Mouse (Mus musculus) heart, adult 2 months (tissue): ENCODE measurements around the gene Rassf5. TPM values are rescaled to one million over a fixed set of nuclear protein-coding genes. Genes with fewer than 3 reads are reported as not detected.

ENCODE experiments used
- DNase-seq, 2 experiments: peaks; one replicate each; pipeline ENCODE4 v3.0.0; 2021
- H3K27ac ChIP-seq: fragments of 200-600 bp; 2 replicates; pipeline ENCODE4 v1.8.1; 2022
- H3K27me3 ChIP-seq: fragments of 200-500 bp; 2 replicates; pipeline ENCODE4 v1.6.1; 2012; ENCODE audit warnings: mild to moderate bottlenecking, low read length, inconsistent platforms, mixed read lengths; ENCODE audit not compliant: control insufficient read depth, insufficient read depth
- H3K36me3 ChIP-seq: fragments of 200-500 bp; 2 replicates; pipeline ENCODE4 v1.6.1; 2012; ENCODE audit warnings: low read length, inconsistent platforms; ENCODE audit not compliant: control insufficient read depth, insufficient read depth
- H3K4me1 ChIP-seq: fragments of 200-500 bp; 2 replicates; pipeline ENCODE4 v1.6.1; 2011; ENCODE audit warnings: low read length; ENCODE audit not compliant: control insufficient read depth, insufficient read depth
- H3K4me3 ChIP-seq: fragments of 200-600 bp; 2 replicates; pipeline ENCODE4 v1.8.1; 2022
- H3K79me2 ChIP-seq: fragments of 200-500 bp; replicated peaks from 2 replicates; pipeline ENCODE4 v1.6.1; 2012; ENCODE audit warnings: mild to moderate bottlenecking, inconsistent platforms, low read length, moderate library complexity, mixed read lengths; ENCODE audit not compliant: control insufficient read depth, insufficient read depth
- H3K9ac ChIP-seq: fragments of 200-500 bp; 2 replicates; pipeline ENCODE4 v1.6.1; 2012; ENCODE audit warnings: low read depth, mild to moderate bottlenecking, control low read depth, inconsistent platforms, low read length, mixed read lengths
- CTCF ChIP-seq: fragments of 200-600 bp; IDR thresholded peaks from 2 replicates; pipeline ENCODE4 v1.8.1; 2022; ENCODE audit warnings: antibody characterized with exemption, mild to moderate bottlenecking, moderate library complexity
- EP300 ChIP-seq: fragments of 200-500 bp; IDR thresholded peaks from 2 replicates; pipeline ENCODE4 v1.6.1; 2011; ENCODE audit warnings: low read depth, low read length, control low read depth; ENCODE audit not compliant: insufficient read depth
- POLR2A ChIP-seq: fragments of 200-500 bp; IDR thresholded peaks from 2 replicates; pipeline ENCODE4 v1.6.1; 2011; ENCODE audit warnings: mild to moderate bottlenecking, low read depth, low read length, control low read depth; ENCODE audit not compliant: insufficient read depth
- WGBS: fragments of 180-500 bp; shearing (Covaris S2); methylation state at CpG from one replicate; pipeline ENCODE4 v1.1.7; 2018; 5-methylcytosine and 5-hydroxymethylcytosine counted together
- intact Hi-C: fragments of 180-260 bp; cut with DNase I; formaldehyde crosslinking; loops from one replicate; pipeline ENCODE4 v1.15.1; 2025
- polyA plus RNA-seq: library from polyadenylated mRNA; depleted of rRNA; stranded (reverse); fragments of >200 nt; gene quantifications from 2 replicates; pipeline ENCODE4 v1.2.3, GENCODE M21; 2012
- total RNA-seq, 2 experiments: library from RNA; stranded (reverse); gene quantifications; 2 replicates each; pipeline ENCODE4 v1.2.3; 2021

Rassf5 gene
- total and polyA plus RNA-seq, 3 experiments: 1.7 to 2.3 (median 2.0) TPM

GRCm38 (mm10) chr1:131184956-131185660, 60.0 kb downstream of the Rassf5 start:
- H3K4me3 ChIP-seq: no peak overlapping the region
- peaks cover 3% of the 10 kb centered on the region for H3K4me1 ChIP-seq
- no peak for TF ChIP-seq CTCF
- no peak for TF ChIP-seq EP300
- TF ChIP-seq POLR2A: no peak
- no peaks in the 10 kb centered on the region for H3K27me3 ChIP-seq
- H3K27ac ChIP-seq: peak overlapping the region; percentile 26; the same call in 1 of the 2 replicates
- no peaks in the 10 kb centered on the region for H3K36me3 ChIP-seq
- intact Hi-C loops: no loop called here
- no peaks in the 10 kb centered on the region for H3K79me2 ChIP-seq
- 51% methylated on average over 8 of the region's 8 CpGs for WGBS
- H3K9ac ChIP-seq: no peak overlapping the region
- DNase-seq: no peak

- H3K4me1 ChIP-seq: peaks cover 3% of the 10 kb centered on the region
- H3K27ac ChIP-seq: peak overlapping the region; percentile 56; the same call in 1 of the 2 replicates
- intact Hi-C loops: no loop called here
These were observed 60.7 kb downstream of the Rassf5 start for GRCm38 (mm10) chr1:131184253-131184955.

GRCm38 (mm10) chr1:131183201-131183600, 61.9 kb downstream of the Rassf5 start:
- no peak for DNase-seq
- Histone ChIP-seq H3K4me3 (no peak overlapping the region), H3K9ac (no peak overlapping the region), H3K27me3 (no peaks in the 10 kb centered on the region), H3K27ac (no peak overlapping the region), H3K36me3 (no peaks in the 10 kb centered on the region), H3K4me1 (peaks cover 3% of the 10 kb centered on the region), H3K79me2 (no peaks in the 10 kb centered on the region)
- intact Hi-C loops: no loop called here
- TF ChIP-seq EP300 (no peak), CTCF (no peak), POLR2A (no peak)
- WGBS: 63% methylated on average over 7 of the region's 7 CpGs

More at GRCm38 (mm10) chr1:131184253-131184955, 60.7 kb downstream of the Rassf5 start:
- no peak overlapping the region for H3K9ac ChIP-seq
- H3K79me2 ChIP-seq: no peaks in the 10 kb centered on the region
- H3K27me3 ChIP-seq: no peaks in the 10 kb centered on the region
- H3K36me3 ChIP-seq: no peaks in the 10 kb centered on the region
- TF ChIP-seq CTCF: no peak
- TF ChIP-seq POLR2A: no peak
- TF ChIP-seq EP300: no peak
- WGBS: 51% methylated on average over 9 of the region's 9 CpGs
- peak in 1 of 2 experiments; percentile 71 for DNase-seq
- no peak overlapping the region for H3K4me3 ChIP-seq

- no peak overlapping the region for H3K4me3 ChIP-seq
- WGBS: 58% methylated on average over 9 of the region's 9 CpGs
- intact Hi-C loops: loop anchor here (1.0 to 2.0 kb wide), 2 partner anchors 64 to 89 kb away; no protein-coding TSS in a partner anchor
- H3K79me2 ChIP-seq: no peaks in the 10 kb centered on the region
- H3K27me3 ChIP-seq: no peaks in the 10 kb centered on the region
- TF ChIP-seq CTCF (peak; percentile 98), POLR2A (no peak), EP300 (peak; percentile 58; the same call in 1 of the 2 replicates)
- no peaks in the 10 kb centered on the region for H3K36me3 ChIP-seq
- H3K27ac ChIP-seq: no peak overlapping the region
- H3K4me1 ChIP-seq: peaks cover 3% of the 10 kb centered on the region
- no peak overlapping the region for H3K9ac ChIP-seq
- peak; percentile 79 to 83 for DNase-seq
These were observed 63.2 kb downstream of the Rassf5 start for GRCm38 (mm10) chr1:131181642-131182527.

- intact Hi-C loops: loop anchor here (2.0 kb wide), 1 partner anchor 90 kb away; no protein-coding TSS in a partner anchor
- no peak for DNase-seq
- H3K36me3 ChIP-seq: no peaks in the 10 kb centered on the region
- H3K4me1 ChIP-seq: peaks cover 3% of the 10 kb centered on the region
- H3K4me3 ChIP-seq: no peak overlapping the region
- H3K9ac ChIP-seq: no peak overlapping the region
- H3K27me3 ChIP-seq: no peaks in the 10 kb centered on the region
- WGBS: 93% methylated on average over 7 of the region's 7 CpGs
- no peaks in the 10 kb centered on the region for H3K79me2 ChIP-seq
- no peak overlapping the region for H3K27ac ChIP-seq
- TF ChIP-seq CTCF (no peak), POLR2A (no peak), EP300 (no peak)
These were observed 64.7 kb downstream of the Rassf5 start for GRCm38 (mm10) chr1:131180386-131180785.
